In genomic region chr9:21149654-21150419, GRCm38 (mm10) we compare ENCODE assay signal across 7 mouse cellular contexts. TPM values are rescaled to one million over a fixed set of nuclear protein-coding genes. Genes with fewer than 3 reads are reported as not detected.
DNase-seq lines count a peak whose midpoint lies in the region; ATAC-seq lines count a peak whose summit lies in the region.

TSS of gene Cdc37 (minus strand) at chr9:21149982.

- no peaks in the 10 kb centered on the region for H3K27me3 ChIP-seq in intestine, embryonic 15.5 days (replicated peaks)
- peaks cover 8% of the 10 kb centered on the region; the same call in 1 of the 2 replicates for H3K27me3 ChIP-seq in midbrain, embryonic 10.5 days (ENCODE audit: low read depth, poor library complexity, severe bottlenecking)

- peaks cover 54% of the 10 kb centered on the region for H3K4me1 ChIP-seq in intestine, embryonic 15.5 days (replicated peaks)
- H3K4me1 ChIP-seq in midbrain, embryonic 10.5 days, result peaks cover 52% of the 10 kb centered on the region

- intact Hi-C loops in gastrocnemius, postnatal 36 days (cut with DNase I), result no loop called here
- intact Hi-C loops in left cerebral cortex, postnatal 25 days (cut with DNase I), result loop anchor here (5.0 kb wide), 1 partner anchor 72 kb away; no protein-coding TSS in a partner anchor

- H3K4me3 ChIP-seq in intestine, embryonic 15.5 days (replicated peaks), result peak within 1 kb of the TSS; percentile 71
- peak within 1 kb of the TSS; percentile 78 for H3K4me3 ChIP-seq in midbrain, embryonic 10.5 days

- 3% methylated on average over 56 of the region's 56 CpGs for WGBS in intestine, embryonic 15.5 days
- WGBS in midbrain, embryonic 10.5 days, result 4% methylated on average over 56 of the region's 56 CpGs

- 0 out of 2 replicates have a peak, but pooled peaks cover 2% of the 10 kb centered on the region for H3K36me3 ChIP-seq in intestine, embryonic 15.5 days
- peaks cover 32% of the 10 kb centered on the region for H3K36me3 ChIP-seq in midbrain, embryonic 10.5 days

- H3K9ac ChIP-seq in intestine, embryonic 15.5 days, result peak within 1 kb of the TSS; percentile 84

- H3K4me2 ChIP-seq in intestine, embryonic 15.5 days (replicated peaks), result peak within 1 kb of the TSS; percentile 81

- peak; percentile 95 for ATAC-seq in intestine, embryonic 15.5 days

- H3K9me3 ChIP-seq in intestine, embryonic 15.5 days, result no peaks in the 10 kb centered on the region
- no peaks in the 10 kb centered on the region for H3K9me3 ChIP-seq in midbrain, embryonic 10.5 days (replicated peaks)

- H3K27ac ChIP-seq in intestine, embryonic 15.5 days, result peak within 1 kb of the TSS; percentile 81
- peak within 1 kb of the TSS; percentile 88 for H3K27ac ChIP-seq in midbrain, embryonic 10.5 days (replicated peaks)

- DNase-seq in adrenal gland, adult 18-20 months (ENCODE audit: low spot score in 2 of 2), result peak; percentile 92
- peak; percentile 99 for DNase-seq in embryo, embryonic 11 days
- peak; percentile 89 to 93 for DNase-seq in gastrocnemius, postnatal 36 days
- DNase-seq in left cerebral cortex, postnatal 25 days (ENCODE audit: low spot score in 2 of 2), result peak; percentile 93 to 95
- peak; percentile 97 for DNase-seq in midbrain, embryonic 10.5 days (ENCODE audit: low spot score)
- peak; percentile 89 for DNase-seq in right cerebral cortex, postnatal 4 days

RNA-seq across cellular contexts. Expression of gene Cdc37, which starts in this region (rescaled TPM):
- total RNA-seq in adrenal gland, adult 18-20 months (2021), result 100 to 1,000 TPM; 175 to 181 TPM
- total RNA-seq in gastrocnemius, postnatal 36 days (2021), result 100 to 1,000 TPM; 123 to 126 TPM
- 276 and 280 TPM in 2 replicates for polyA plus RNA-seq in intestine, embryonic 15.5 days (2015; fragmentation: Nextera tagmentation; extraction: Ambion mirVana)
- 100 to 1,000 TPM; 144 to 153 TPM for total RNA-seq in left cerebral cortex, postnatal 25 days (2021)
- polyA plus RNA-seq in midbrain, embryonic 10.5 days (2016; fragmentation: Nextera tagmentation; extraction: Ambion mirVana), result 351 and 367 TPM in 2 replicates

Comparison
In these comparisons a context has a peak if more than half of its experiments do, and no peak if none do; other contexts are left out.
1. Peak in every context shown above with its lines: DNase-seq, ATAC-seq, H3K4me3 ChIP-seq and H3K27ac ChIP-seq.